32 mouse cellular contexts compared by ENCODE assay signal in genomic region chr2:58656959-58657358, GRCm38 (mm10).
"Had no signal": no experiment of that assay in that cellular context is flagged by ENCODE, and none has a peak within 500 bp of the region (broad histone marks: within the 10 kb centered on the region; RNA-seq: fewer than 3 reads in every experiment).

No protein-coding gene starts in this region.

- H3K4me3 ChIP-seq: heart, embryonic 12.5 days; heart, embryonic 13.5 days; heart, embryonic 15.5 days; hindbrain, embryonic 10.5 days; hindbrain, embryonic 12.5 days; hindbrain, embryonic 13.5 days; hindbrain, embryonic 15.5 days; intestine, embryonic 15.5 days; kidney, embryonic 15.5 days; layer of hippocampus, adult 2 months; left cerebral cortex, adult 2 months had no signal

- H3K27me3 ChIP-seq: heart, embryonic 12.5 days; heart, embryonic 13.5 days; heart, embryonic 15.5 days; hindbrain, embryonic 12.5 days; hindbrain, embryonic 13.5 days; hindbrain, embryonic 15.5 days; intestine, embryonic 15.5 days; kidney, embryonic 15.5 days had no signal

- H3K27ac ChIP-seq: heart, embryonic 13.5 days; heart, embryonic 15.5 days; hindbrain, embryonic 10.5 days; hindbrain, embryonic 12.5 days; hindbrain, embryonic 13.5 days; hindbrain, embryonic 14.5 days; hindbrain, embryonic 15.5 days; hindbrain, postnatal 0 days; intestine, embryonic 15.5 days; kidney, embryonic 15.5 days; kidney, postnatal 0 days; layer of hippocampus, adult 2 months; left cerebral cortex, adult 2 months had no signal

- H3K36me3 ChIP-seq: heart, embryonic 12.5 days; heart, embryonic 13.5 days; heart, embryonic 15.5 days; hindbrain, embryonic 10.5 days; hindbrain, embryonic 12.5 days; hindbrain, embryonic 13.5 days; hindbrain, embryonic 15.5 days; intestine, embryonic 15.5 days; kidney, embryonic 15.5 days had no signal

- H3K9me3 ChIP-seq: heart, embryonic 12.5 days; heart, embryonic 13.5 days; heart, embryonic 15.5 days; hindbrain, embryonic 12.5 days; hindbrain, embryonic 13.5 days; hindbrain, embryonic 15.5 days; intestine, embryonic 15.5 days; kidney, embryonic 15.5 days had no signal

- H3K4me1 ChIP-seq: heart, embryonic 12.5 days; heart, embryonic 13.5 days; heart, embryonic 15.5 days; hindbrain, embryonic 13.5 days; intestine, embryonic 15.5 days; kidney, embryonic 15.5 days had no signal

- DNase-seq: heart, postnatal 14 days; heart, postnatal 36 days; heart, postnatal 4 days; kidney, adult 11 months; kidney, adult 18-20 months; kidney, adult 2 months; kidney, adult 8-10 months; kidney, adult 9 months; kidney, postnatal 10 days; kidney, postnatal 14 days; kidney, postnatal 25 days; kidney, postnatal 36 days; kidney, postnatal 4 days; layer of hippocampus, postnatal 36 days had no signal

- ATAC-seq: hindbrain, embryonic 16.5 days; hindbrain, postnatal 0 days; inflammation-experienced regulatory T-cells, adult 6 months; intestine, embryonic 15.5 days; intestine, embryonic 16.5 days; intestine, postnatal 0 days had no signal
